Mouse (Mus musculus): ENCODE data around the gene Got2. TPM values are rescaled to one million over a fixed set of nuclear protein-coding genes. Genes with fewer than 3 reads are reported as not detected.
"Not testable (repeated sequence)": the region's sequence is repeated elsewhere in the genome, so short reads cannot be mapped to it uniquely, and the experiment has no call there.

Gene Got2
- total RNA-seq, 2 experiments from 2014 or later: 239 to 242 TPM

DNA sequence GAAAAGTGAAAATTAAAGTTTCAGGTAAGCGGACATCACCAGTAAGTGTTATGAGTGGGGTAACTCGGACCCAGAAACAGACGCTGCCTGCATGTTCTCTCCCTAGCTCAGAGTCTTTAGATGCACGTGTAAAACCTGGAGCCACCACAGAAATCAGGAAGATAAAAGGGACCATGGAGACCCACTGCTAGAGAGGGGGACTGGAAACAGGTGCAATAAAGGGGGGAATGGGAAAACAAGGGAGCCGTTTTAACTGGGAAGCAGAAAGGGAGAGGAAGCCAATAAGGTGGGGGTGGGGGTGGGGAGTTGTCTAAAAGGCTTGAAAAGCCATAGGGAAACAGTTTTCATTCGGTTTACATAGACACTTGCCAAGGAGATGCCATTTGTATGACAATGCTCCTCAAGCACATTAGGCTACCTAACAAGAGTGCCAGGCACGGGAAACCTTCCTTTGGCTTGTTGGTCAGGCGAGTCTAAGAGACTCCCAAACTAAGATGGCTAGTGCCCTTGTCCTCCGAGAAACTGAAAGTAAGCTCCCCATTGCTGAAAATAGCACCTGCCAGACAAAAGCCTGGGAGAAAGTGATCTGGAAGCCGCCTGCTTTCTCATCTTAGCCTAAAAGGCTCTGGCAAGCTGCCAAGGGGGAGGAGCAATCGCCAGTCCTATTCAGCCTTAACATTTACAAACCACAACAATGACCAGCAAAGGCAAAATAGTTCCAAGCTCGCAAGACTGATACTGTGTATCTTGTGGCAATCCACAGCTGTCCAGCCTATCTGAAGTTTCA is 10.0 kb downstream of the Got2 start:
- DNase-seq (ENCODE audit: low spot score in 2 of 2): peak; percentile 25 to 34

DNA sequence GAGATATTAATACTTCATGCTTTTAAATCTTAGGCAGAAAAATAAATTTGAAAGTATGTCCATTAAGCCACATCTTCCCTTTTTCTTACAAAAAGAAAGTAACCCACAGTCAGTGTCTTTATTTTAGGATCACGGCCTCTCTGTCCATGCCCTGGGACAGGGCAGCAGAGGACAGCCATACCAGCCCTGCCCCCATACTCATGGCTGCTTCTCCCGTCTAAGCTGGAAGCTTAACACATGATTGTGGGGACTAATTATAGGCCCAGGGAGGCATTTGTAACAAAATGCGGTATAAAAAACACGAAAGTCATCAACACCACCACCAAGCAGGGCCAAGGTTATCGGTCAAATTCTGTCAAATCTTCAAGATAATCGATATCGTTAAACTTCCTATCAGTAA is 13.1 kb downstream of the Got2 start:
- no peak for DNase-seq (ENCODE audit: low spot score in 2 of 2)
- intact Hi-C loops (cut with DNase I): no loop called here

More for the DNA sequence above, 10.0 kb downstream of the Got2 start:
- intact Hi-C loops (cut with DNase I): no loop called here

DNA sequence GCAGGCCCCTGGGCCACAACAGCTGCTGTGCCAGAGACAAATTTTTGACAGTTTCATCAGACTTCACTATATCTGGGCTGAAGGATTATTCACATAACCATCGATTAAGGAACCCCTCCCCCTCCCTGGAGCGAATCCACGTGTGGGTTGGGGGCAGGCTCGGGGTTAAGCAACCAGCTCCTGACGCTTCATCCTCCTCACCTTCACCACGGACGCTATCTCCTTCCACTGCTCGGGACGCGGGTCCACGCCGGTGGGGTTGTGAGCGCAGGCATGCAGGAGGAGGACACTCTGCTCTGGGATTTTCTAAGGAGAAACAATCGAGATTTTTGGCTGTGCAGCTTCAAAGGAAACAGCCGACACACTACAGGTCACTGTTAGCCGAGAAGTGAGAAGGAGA is 16.7 kb downstream of the Got2 start:
- DNase-seq (ENCODE audit: low spot score in 2 of 2): no peak
- intact Hi-C loops (cut with DNase I): no loop called here

DNA sequence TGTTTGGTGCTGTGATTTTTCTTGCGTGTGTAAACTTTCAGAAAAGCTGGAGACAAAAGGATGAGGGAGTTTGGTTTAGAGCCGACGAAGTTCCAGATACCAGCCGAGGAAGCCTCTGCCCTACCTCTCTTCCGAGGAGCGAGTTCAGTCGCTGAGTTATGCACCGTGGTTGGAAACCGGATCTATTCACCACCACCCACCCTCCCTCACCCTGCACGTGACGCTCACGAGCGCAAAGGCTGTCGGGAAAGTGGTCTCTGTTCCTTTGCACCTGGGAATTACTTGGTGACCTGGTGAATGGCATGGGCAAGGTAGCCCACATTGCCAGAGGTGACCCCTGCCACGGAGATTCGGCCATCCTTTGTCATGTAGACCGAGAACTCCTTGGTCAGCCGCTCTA is 23.5 kb downstream of the Got2 start:
- DNase-seq (ENCODE audit: low spot score in 2 of 2); intact Hi-C loops (cut with DNase I): not testable (repeated sequence)

DNA sequence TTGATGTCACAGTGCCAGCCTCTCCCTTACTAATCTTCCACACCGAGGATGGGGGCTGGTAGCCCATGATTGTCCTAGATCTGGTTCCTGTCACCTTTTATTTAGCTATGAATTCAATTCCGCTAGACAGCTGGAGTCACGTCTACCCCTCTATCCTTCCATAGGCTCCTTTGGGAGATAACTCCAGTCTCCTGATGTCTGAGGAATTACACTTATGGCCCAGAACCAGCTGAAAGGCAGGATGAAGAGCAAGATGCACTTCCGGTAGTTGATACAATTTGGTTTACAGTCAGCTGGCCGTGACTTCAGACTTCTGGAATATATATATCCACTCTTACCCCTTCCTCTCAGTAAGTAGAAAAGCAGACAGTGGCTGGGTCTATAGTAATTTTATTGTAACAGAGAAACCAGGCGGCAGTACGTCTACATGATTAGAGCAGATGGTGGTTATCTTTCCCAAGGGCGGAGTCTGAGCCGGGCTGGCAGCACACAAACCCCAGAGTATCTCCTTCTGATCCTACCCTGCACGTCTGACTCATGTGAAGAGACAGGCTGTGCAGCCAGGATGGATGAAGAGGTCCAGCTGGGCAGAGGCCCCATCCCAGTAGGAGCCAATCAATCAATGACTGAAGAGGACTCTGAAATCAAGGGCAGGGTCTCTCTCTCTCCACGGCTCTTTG is 24.4 kb downstream of the Got2 start:
- intact Hi-C loops (cut with DNase I): not testable (repeated sequence)
- peak in 1 of 2 experiments; percentile 18 for DNase-seq (ENCODE audit: low spot score in 2 of 2)

DNA sequence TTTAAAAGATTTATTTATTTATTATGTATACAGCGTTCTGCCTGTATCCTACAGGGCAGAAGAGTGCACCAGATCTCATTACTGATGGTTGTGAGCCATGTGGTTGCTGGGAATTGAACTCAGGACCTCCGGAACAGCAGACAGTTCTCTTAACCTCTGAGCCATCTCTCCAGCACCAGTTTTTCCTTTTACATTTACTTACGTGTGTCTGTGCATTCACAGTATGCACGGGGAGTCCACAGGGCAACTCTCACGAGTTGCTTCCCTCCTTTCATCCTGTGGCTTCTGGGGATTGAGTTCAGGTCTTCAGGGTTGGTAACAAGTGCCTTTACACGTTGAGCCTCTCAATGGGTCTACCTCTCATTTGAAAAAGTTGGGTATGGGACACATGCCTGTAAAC is 34.2 kb downstream of the Got2 start:
- DNase-seq (ENCODE audit: low spot score in 2 of 2): no peak
- intact Hi-C loops (cut with DNase I): no loop called here

DNA sequence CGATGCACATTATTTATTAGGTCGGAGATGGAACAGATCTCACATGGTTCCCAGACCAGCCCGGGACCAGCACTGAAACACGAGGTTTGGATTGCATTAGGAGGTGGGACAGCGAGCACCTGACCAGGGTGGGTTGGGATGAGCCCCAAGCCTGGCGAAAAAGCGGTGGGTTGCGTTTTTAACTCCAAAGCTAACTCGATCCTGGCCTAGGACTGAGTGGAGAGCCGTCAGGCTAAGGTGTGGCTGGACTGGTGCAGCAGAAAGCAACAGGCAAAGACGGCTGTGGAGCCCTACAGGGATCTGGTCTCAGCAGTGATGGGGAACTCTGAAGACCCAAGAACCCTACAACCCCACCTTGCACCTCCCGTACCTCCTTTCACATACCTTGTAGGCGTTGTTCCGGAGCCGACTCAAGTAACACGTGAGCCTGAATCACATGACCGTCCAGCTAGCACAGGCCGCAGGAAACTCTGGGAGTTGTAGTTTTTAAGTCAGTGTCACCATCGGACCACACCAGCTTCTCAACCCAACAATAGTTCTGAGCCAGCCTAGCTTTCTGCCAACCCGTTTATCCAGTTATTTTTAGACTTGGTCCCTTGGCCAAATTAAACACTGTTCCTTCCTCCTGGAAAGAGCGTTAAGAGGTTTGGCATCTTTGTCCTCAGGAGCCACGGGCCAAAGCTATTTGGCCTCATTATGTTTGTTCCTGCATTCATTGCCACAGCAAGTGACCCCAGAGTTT is 35.1 kb downstream of the Got2 start, which contains the start of gene Slc38a7:
Slc38a7 (minus strand) TSS at position 438 of the 742 bp plus-strand sequence.
- intact Hi-C loops (cut with DNase I): no loop called here
- DNase-seq (ENCODE audit: low spot score in 2 of 2): peak; percentile 83 to 91

DNA sequence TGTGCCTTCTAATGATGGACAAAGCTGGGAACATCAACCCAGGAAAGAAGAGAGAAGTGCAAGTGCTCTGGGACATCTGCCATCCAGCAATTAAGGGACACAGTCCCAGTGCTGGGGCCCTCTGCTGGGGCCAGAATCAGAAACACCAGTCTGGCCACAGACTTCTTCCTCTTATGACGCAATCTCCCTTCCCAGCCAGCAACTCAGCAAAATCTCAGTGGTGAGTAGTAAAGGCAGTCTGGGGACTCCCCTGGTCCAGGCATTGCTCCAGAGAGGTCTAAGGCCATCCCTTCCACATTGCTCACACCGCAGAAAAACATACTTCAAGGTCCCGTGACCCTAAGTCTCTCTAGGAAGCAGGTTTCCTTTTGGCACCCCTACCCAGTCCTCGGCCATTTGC is 36.1 kb downstream of the Got2 start:
- intact Hi-C loops (cut with DNase I): no loop called here

DNA sequence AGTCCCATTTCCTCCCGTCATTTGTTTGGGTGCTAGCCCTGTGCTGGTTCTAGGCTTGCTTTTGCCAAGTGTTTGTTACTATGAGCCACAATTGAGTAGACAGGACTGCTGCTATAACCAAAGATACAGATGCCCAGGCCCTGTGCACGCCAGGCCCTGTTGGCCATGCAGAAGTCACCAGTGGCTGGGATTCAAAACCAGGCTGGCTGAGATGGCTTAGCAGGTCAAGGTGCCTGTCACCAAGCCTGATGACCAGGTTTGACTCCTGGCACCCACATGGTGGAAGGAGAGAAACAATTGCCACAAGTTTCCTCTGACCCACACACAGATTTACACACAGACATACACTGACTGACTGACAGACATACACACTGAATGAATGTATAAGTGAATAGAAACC is 38.0 kb downstream of the Got2 start:
- intact Hi-C loops (cut with DNase I): no loop called here
- DNase-seq (ENCODE audit: low spot score in 2 of 2): no peak

More for the DNA sequence above, 36.1 kb downstream of the Got2 start:
- DNase-seq (ENCODE audit: low spot score in 2 of 2): no peak

DNA sequence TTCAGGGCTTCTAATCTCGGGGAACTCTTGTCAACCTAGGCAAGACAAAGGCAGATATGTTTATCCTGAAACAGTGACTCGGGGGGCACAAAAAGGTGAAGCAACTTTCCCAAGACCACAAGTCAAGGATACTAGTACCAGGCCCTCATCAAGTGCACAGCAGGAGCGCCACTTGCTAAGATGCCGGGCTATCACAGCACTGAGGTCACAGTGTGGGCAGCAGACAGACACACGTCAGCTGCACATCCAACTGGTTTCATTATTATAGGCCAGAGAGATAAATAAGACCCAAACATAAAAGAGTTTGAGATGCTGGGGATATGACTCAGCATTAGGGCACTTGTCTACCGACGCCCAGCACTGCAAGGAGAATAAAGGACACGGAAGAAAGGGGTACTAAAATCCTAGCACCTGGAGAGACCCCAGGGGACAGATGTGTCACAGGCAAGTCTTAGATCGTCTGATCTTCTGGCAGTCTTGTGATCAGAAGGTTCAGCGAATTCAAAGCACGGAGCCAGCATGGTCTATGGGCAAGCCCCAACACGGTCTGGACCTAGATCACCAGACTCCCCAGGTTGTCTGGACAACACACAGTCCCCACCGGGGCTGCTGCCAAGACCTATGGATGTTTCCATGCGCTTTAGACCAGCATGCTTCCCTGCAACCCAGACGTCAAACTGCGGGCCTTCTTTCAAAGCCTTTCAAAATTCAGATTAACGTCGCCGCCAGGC is 39.4 kb downstream of the Got2 start:
- DNase-seq (ENCODE audit: low spot score in 2 of 2): no peak
- intact Hi-C loops (cut with DNase I): no loop called here

DNA sequence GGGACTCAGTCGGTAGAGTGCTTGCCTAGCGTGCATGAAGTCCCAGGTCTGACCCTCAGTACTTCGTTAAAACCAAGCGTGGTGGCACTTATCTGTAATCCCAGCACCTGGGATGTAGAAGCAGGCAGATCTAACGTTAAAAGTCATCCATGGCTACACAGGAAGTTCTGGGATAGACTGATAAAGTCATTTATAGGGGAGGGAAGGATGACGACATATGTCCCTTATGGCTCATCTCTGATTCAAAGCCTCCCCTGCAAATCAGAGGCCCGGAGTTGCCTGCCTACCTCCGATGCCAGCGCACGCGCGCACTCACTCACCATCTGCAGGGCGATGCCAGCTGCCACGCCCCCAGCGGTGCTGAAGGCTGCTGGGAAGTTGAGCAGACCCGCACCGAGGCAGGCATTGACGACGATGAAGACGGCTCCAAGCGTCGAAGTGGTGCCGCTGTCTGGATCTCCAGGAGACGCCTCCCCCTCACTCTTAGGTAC is 40.2 kb downstream of the Got2 start:
- intact Hi-C loops (cut with DNase I): no loop called here

DNA sequence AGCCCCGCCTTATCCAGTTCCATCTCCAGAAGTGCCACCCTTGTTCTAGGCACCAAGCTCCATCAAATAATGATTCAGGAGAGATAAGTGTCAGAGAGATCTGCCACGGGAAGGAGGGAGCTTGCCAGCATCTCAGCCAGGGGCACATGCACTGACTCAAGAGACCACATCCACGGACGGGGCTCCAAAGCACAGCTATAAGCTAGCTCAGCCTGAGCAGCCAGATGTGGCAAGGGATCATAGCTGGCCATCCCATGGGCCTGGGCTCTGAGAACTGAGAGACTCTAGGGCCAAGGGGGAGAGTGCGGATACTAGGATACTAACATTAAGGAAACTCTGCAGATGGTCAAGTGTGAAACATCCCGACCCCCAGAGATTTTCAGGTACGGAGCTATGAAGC is 43.3 kb downstream of the Got2 start:
- no peak for DNase-seq (ENCODE audit: low spot score in 2 of 2)
- intact Hi-C loops (cut with DNase I): no loop called here

More for the DNA sequence above, 40.2 kb downstream of the Got2 start:
- no peak for DNase-seq (ENCODE audit: low spot score in 2 of 2)

DNA sequence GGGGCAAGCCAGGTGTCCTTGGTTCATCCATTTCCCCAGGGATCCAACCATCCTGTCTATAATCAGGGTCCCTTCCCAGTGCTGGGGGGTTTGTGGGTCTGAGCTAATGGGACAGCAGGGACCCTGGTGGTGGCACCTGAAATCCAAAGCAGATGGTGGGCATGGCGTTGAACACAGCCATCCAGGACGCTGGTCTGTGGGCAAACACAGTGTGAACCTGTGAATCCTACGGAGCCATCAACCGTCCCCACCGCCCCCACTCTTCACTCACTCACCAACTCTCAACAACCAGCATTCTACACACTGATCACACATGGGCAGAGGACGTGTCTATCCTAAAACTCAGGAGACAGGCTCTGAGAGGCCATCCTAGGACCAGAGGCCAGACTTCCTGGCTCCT is 44.4 kb downstream of the Got2 start:
- intact Hi-C loops (cut with DNase I): no loop called here

DNA sequence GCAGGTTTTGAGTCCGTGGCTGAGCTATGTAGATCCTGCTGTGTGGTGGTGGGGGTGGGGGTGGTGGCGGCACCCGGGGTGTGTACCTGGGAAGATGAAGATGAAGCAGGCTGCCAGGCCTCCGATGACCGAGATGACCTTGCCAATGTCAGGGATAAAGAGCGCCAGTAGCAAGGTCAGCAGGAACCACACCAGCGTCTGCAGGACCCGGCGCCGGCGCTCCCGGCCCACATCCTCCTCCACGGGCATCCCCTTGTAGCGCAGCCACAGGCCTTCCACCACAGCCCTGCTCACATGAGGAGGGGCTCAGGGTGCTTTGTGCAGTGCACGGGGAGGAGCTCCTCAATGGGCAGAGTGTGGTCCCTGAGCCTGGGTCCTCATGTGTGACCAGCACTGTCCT is 46.9 kb downstream of the Got2 start:
- DNase-seq (ENCODE audit: low spot score in 2 of 2): no peak
- intact Hi-C loops (cut with DNase I): no loop called here

More for the DNA sequence above, 44.4 kb downstream of the Got2 start:
- no peak for DNase-seq (ENCODE audit: low spot score in 2 of 2)

DNA sequence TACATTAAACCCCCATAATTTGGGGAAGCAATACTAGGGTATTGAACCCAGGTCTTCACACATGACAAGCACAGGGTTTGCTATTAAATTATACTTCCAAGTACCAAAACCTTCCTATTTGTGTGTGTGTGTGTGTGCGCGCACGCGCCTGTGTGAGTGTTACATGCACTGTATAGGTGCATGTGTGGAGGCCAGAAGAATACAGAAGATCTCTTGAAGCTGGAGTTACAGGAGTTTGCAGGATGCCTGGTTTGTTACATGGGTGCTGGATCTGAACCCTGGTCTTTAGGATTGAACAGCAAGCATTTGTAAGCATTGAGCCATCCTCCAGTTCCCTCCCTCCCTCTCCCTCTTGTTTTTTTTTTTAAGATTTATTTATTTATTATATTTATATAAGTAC is 49.1 kb downstream of the Got2 start:
- intact Hi-C loops (cut with DNase I): loop anchor here (5.0 to 10.0 kb wide), 3 partner anchors 76 to 237 kb away; partner anchors contain the start of gene Setd6
- DNase-seq (ENCODE audit: low spot score in 2 of 2): no peak

DNA sequence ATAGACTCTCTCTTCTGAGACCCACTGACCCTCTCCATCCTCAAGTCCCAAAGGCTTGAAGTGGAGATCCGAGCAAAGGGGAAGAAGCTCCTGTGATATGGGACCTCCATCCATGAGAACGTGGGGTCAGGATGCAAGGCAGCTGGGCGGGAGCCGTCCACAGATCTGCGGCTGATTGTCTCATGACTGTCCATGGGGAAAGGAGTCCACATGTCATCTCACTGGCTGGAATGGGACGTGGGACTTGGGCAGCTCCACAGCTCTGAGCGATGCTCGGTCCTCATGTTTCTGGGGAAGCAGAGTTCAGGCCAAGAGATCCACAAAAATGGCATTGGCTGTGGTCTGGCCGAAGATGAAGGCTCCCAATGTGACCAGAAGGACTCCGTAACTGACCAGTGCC is 51.1 kb downstream of the Got2 start:
- intact Hi-C loops (cut with DNase I): loop anchor here (5.0 to 10.0 kb wide), 3 partner anchors 78 to 235 kb away; partner anchors contain the start of gene Setd6
- no peak for DNase-seq (ENCODE audit: low spot score in 2 of 2)

DNA sequence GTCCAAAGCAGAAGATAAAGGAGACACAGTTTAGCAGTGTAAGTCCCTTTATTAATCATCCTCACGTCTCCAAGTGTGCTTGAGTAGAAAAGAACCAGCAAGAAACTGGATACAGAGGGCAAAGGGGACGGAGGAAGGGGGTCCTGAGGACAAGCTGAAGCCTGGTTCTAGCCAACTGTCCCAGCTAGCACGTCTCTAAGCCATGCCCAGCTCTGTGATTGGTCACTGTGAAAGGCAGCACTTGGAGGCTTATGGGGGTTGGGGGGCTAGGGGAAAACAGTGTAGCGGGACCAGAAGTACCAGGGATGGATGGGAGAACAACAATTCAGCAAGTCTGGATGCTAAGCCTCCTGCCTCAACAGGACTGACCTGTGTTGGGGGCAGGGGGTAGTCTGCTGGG is 52.5 kb downstream of the Got2 start:
- DNase-seq (ENCODE audit: low spot score in 2 of 2): no peak
- intact Hi-C loops (cut with DNase I): loop anchor here (5.0 to 10.0 kb wide), 3 partner anchors 79 to 234 kb away; partner anchors contain the start of gene Setd6

DNA sequence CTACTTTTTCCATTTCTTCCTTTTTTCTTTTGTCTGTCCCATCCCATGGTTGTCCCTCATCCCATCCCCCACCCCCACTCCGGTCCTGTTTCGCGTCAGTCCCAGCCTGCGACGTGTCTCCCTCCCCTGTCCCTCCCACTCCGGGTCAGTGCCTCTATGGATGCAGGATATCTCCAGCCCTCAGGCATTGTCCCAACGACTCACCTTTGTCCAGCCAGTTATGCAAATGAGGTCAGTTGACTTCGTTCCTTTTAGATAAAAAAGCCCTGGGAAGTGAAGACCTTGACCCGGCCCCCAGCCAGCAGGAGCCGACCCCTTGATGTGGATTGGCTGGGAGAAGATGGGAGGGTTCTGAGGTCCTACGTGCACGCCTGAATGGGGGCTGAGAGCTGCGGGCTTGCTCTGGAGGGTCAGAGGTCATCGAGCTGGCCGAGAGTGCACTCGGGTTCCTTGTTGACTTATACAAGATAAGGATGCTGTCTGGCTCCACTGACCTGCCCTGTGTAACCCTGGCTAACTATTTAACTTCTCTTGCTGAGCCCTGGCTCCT is 54.8 kb downstream of the Got2 start:
- intact Hi-C loops (cut with DNase I): loop anchor here (10.0 kb wide), 2 partner anchors 81 to 119 kb away; partner anchors contain the start of gene Setd6
- no peak for DNase-seq (ENCODE audit: low spot score in 2 of 2)
